Mouse (Mus musculus) heart, adult 9 months (tissue): ENCODE measurements around the gene Dedd2.

ENCODE experiments used
- DNase-seq, 2 experiments: peaks; one replicate each; pipeline ENCODE4 v3.0.0; 2022; ENCODE audit warnings: low spot score in 2 of 2

Dedd2 gene

GRCm38 (mm10) chr7:25178787-25179605 is 41.4 kb downstream of the Dedd2 start:
- DNase-seq = no peak

DNA sequence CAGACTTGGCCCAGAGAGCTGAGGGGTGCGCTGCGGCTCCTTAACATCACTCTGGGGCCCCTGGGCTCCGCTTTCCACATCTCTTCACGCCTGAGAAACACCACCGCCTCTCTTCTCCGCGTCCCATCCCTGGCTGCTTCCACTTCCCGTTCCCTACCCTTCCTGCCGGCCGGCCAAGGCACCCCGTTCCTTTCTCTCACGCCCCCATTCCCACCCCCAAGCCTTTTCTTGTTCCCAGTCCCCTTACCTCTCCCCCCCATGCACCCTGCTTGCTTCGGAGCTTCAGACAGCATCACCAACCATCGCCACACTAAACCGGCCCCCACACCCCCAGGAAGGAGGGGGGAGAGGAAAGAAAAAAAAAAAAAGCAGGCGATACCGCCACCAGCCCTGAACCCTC is 42.1 kb downstream of the Dedd2 start:
- no peak for DNase-seq

DNA sequence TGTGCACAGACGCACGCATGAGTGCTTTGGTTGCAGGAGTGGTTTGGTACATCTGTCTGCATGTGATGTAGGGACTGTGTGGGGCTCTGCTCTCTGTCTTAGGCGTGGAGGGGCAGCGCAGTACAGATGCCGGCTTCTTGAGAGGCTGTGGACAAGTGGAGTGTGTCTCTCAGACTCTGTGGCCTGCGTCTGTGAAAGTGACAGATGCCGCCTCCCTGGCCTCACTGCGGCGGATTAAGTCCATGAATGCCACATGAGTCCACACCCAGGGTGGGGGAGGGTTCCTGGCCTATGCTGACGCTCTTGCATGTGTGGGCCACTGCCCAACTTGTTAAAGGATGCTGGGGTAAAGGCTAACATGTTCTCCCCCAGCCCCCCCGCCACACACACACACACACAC is 46.1 kb downstream of the Dedd2 start:
- DNase-seq = no peak

DNA sequence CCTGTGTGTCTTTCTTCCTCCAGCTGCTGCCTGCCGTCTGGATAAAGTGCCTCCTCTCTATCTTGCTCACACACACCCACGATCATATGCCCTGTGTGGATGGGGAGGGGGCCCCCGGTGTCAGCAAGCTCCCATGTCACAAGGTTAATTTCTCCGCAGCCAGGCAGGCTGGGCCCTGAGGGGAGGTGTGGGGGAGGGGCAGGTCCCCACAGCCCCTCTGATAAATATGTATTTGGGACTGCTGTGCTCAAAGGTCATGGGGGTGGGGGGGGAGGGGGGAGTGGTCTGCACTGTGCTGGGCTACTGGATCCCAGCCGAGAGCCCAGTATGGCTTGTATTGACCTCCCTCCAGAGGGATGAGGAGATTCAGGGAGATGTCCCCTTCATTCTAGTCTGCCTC is 47.7 kb downstream of the Dedd2 start:
- DNase-seq = no peak

DNA sequence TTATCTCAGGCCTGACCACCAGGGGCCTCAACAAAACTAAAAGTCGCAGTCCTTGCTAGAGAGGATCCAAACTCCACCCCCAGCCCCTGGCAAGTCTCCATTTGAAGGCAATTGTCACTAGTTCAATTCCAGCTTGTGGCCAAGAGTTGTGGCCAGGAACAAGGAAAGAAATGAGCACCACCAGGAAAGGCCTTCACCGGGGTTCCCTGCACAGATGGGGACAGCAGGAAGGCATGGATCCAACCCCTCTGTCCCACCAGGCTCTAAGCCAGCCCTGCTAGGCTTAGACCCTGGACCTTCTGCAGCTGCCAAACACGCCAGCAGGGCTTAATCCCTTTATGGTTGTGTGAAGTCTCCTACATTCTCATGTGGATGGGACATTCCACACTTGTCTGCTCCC is 49.8 kb downstream of the Dedd2 start:
- no peak for DNase-seq

- DNase-seq = no peak
Observed at GRCm38 (mm10) chr7:25166106-25166505, 54.3 kb downstream of the Dedd2 start.

DNA sequence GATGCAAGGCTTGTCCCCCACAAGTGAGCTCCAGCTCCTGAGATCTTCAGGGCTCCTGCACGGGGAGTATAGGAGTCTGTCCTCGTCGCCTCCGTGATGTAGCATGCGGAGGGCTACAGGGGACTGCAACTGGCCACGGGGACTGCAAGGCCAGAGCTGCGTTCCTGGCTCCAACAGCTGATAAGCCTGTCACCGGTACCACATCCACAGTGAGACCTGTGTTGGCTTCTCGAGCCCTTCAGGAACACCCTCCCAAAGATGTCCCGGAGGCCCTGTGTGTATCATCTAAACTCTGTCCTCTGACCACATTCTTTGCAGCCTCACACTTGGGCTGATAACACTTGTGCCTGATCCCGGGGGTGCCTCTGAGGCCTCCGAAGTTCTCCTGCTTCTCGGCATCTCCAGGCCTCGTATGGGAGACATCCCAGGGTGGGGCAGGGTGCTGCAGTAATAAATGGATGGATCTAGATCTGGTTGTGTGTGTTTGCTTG is 64.2 kb downstream of the Dedd2 start:
- DNase-seq = no peak

DNA sequence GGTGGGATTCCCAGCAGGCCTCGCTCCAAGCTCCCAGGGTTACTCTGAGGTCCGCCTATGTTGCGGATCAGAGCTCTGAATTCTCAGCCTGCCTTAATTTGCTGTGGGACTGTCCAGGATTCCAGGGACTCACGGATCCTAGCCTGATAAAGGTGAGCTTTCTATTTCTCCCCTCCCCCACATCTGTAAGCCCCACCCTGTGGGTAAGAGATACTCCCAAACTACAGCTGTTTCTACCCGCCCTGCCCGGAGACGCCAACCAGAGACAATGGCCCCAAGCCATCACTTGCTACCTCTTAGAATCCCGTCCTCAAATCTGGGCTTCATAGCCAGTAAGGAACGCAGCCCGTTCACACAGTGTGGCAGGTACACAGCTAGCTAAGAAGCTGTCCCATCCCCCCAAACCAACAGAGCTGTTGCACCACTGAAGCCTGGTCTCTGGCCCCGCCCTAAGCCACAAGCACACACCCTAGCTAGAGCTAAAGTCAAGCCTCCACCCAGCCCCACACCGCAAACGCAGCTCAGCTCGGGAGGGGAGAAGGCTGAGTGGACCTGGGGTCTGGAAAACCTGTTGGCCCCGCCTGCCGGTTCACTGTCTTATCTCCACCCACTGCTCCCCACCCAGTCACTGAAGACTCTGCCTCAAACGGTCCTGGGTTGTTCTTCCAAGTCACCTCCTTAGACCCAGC is 64.8 kb downstream of the Dedd2 start:
- DNase-seq = no peak

GRCm38 (mm10) chr7:25154648-25155047 is 65.8 kb downstream of the Dedd2 start:
- no peak for DNase-seq

DNA sequence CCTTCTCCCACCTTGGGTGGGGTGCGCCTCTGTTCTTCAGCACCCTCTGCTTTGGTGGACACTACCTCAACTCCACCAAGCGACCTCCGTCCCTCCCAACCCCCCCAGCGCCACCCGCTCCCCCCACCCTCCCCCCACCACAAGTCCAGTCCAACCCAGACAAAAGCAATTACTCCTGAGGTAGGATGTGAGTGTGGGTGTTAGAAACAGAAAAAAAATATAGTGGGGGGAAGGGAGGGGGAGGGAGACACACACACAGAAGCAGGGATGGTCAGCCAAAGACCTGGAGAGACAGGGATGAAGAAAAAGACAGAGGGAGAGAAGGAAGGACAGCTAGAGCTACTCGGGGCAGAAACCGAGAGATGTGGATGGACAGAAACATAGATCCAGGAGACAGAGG is 66.6 kb downstream of the Dedd2 start:
- no peak for DNase-seq

DNA sequence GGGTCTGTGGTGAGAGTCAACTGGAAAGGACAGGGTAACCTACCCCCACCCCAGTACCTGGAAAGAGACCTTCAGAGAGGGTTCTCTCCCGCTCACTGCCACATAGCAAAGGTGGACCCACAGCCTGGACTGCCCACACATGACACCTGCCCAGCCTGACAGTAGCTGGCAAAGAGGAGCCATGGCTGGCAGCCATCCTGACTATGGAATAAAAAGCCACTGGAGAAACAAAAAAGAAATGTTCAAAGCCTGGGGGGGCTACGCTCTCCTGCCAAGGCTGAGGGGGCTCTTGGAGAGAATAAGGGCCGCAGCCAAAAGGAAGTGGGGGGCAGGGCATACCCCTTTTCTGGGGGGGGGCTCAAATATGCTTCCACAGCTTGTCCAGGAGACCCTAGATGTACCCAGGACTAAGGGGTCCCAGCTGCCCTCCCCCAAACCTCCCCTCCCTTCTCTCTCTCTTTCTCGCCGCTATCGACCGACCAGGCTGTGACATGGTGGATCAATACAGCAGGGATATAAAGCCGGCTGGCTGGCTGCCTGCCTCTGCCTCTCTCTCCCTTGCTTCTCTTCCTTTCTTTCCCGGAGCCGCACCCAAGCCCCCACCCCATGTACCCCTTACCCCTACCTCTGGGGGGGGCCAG is 68.4 kb downstream of the Dedd2 start:
- DNase-seq = no peak

DNA sequence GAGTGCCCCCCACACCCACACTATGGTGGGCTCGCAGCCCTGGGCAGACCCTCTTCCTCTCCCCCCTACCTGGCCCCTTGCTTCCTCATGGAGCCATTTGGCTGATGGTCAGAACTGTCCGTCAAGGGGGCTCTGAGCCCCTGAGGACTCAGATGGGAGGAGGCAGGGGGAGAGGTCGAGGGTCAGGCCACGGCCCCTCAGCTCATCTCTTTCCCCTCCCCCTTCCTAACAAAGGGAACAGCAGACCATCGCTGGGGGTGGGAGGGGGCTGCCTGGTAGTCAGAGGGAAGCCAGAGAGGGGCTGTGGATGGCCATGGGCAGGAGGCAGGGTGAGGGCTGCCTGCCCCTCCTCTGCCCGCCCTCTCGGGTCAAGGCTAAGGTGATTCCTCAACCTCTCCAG is 69.4 kb downstream of the Dedd2 start:
- no peak for DNase-seq

GRCm38 (mm10) chr7:25150151-25150663 is 70.2 kb downstream of the Dedd2 start:
- no peak for DNase-seq
